In genomic region chr6:38910828-38911559, GRCm38 (mm10) we compare ENCODE assay signal across 9 mouse cellular contexts. TPM values are rescaled to one million over a fixed set of nuclear protein-coding genes. Genes with fewer than 3 reads are reported as not detected.
DNase-seq lines count a peak whose midpoint lies in the region; ATAC-seq lines count a peak whose summit lies in the region.
"Had no signal": no experiment of that assay in that cellular context is flagged by ENCODE, and none has a peak within 500 bp of the region (broad histone marks: within the 10 kb centered on the region; RNA-seq: fewer than 3 reads in every experiment).

No protein-coding gene starts in this region.

- H3K36me3 ChIP-seq in liver, embryonic 11.5 days (ENCODE audit: control insufficient read depth, insufficient read depth, low read length) = no peaks in the 10 kb centered on the region
- H3K36me3 ChIP-seq: midbrain, embryonic 12.5 days had no signal

- peak; percentile 79 for DNase-seq in R1 (ENCODE audit: low read depth, low spot score)
- peak; percentile 62 to 67 for DNase-seq in cerebellum, postnatal 14 days
- peak; percentile 87 for DNase-seq in kidney, adult 9 months
- DNase-seq in liver, embryonic 11.5 days (ENCODE audit: low spot score) = peak; percentile 73
- peak; percentile 39 for DNase-seq in ovary, postnatal 14 days (ENCODE audit: low spot score)
- DNase-seq in urinary bladder, adult 2 months (ENCODE audit: low spot score) = peak; percentile 35

- H3K4me3 ChIP-seq in liver, embryonic 11.5 days (ENCODE audit: low read depth, low read length) = no peak overlapping the region
- H3K4me3 ChIP-seq: midbrain, embryonic 12.5 days had no signal

- peak overlapping the region; percentile 21; the same call in 1 of the 2 replicates for H3K9ac ChIP-seq in liver, embryonic 11.5 days (ENCODE audit: low read depth, low read length)
- H3K9ac ChIP-seq: midbrain, embryonic 12.5 days had no signal

- H3K4me1 ChIP-seq in liver, embryonic 11.5 days (replicated peaks; ENCODE audit: control insufficient read depth, insufficient read depth, low read length) = peaks cover 50% of the 10 kb centered on the region

- 0 out of 2 replicates have a peak, but pooled peaks cover 2% of the 10 kb centered on the region for H3K27me3 ChIP-seq in liver, embryonic 11.5 days (replicated peaks; ENCODE audit: control insufficient read depth, insufficient read depth, low read length)
- H3K27me3 ChIP-seq: midbrain, embryonic 12.5 days had no signal

- H3K9me3 ChIP-seq in liver, embryonic 11.5 days (ENCODE audit: control insufficient read depth, low read length) = no peaks in the 10 kb centered on the region
- H3K9me3 ChIP-seq: midbrain, embryonic 12.5 days had no signal

- peak; percentile 83 for ATAC-seq in CD4-positive, CD25-positive, alpha-beta regulatory T cell, adult 4 months
- ATAC-seq in granulocyte monocyte progenitor cell, adult 5-6 weeks (replicated peaks; ENCODE audit: poor library complexity, severe bottlenecking) = peak; percentile 78
- peak; percentile 95 for ATAC-seq in liver, embryonic 11.5 days (replicated peaks; ENCODE audit: low FRiP score)

- H3K4me2 ChIP-seq in liver, embryonic 11.5 days = peak overlapping the region; percentile 32
- H3K4me2 ChIP-seq: midbrain, embryonic 12.5 days had no signal

- WGBS in liver, embryonic 11.5 days = 13% methylated on average over 3 of the region's 3 CpGs

- peak overlapping the region; percentile 85 for H3K27ac ChIP-seq in liver, embryonic 11.5 days (ENCODE audit: low read depth, low read length)
- H3K27ac ChIP-seq: midbrain, embryonic 12.5 days had no signal

RNA-seq across cellular contexts. Expression of gene Hipk2, which starts 35.0 kb away (rescaled TPM):
- polyA plus RNA-seq in CD4-positive, CD25-positive, alpha-beta regulatory T cell, adult 4 months (2017; shearing (Covaris generic)) = 10 to 100 TPM; 16.1 to 16.5 TPM
- total RNA-seq in granulocyte monocyte progenitor cell, adult 5-6 weeks (2014; fragmentation: Nextera tagmentation) = 51.0 and 55.5 TPM in 2 replicates
- 12.8 and 17.0 TPM in 2 replicates for total RNA-seq in granulocyte monocyte progenitor cell, adult 5-6 weeks (2017)
- polyA plus RNA-seq in liver, embryonic 11.5 days (2014; fragmentation: Nextera tagmentation; extraction: Ambion mirVana) = 21.4 and 27.4 TPM in 2 replicates
- 4.5 and 8.6 TPM in 2 replicates for polyA plus RNA-seq in urinary bladder, adult 2 months (2012; rRNA removed)

RNA-seq across cellular contexts. Expression of gene Tbxas1, which starts 35.8 kb away (rescaled TPM):
- polyA plus RNA-seq in CD4-positive, CD25-positive, alpha-beta regulatory T cell, adult 4 months (2017; shearing (Covaris generic)) = under 1 TPM in 1 of 2 experiments, not detected in 1; 0.91 TPM
- 12.4 and 26.0 TPM in 2 replicates for total RNA-seq in granulocyte monocyte progenitor cell, adult 5-6 weeks (2014; fragmentation: Nextera tagmentation)
- 15.0 and 15.4 TPM in 2 replicates for total RNA-seq in granulocyte monocyte progenitor cell, adult 5-6 weeks (2017)
- polyA plus RNA-seq in liver, embryonic 11.5 days (2014; fragmentation: Nextera tagmentation; extraction: Ambion mirVana) = 11.5 and 12.0 TPM in 2 replicates
- 5.1 and 5.2 TPM in 2 replicates for polyA plus RNA-seq in urinary bladder, adult 2 months (2012; rRNA removed)

Comparison
In these comparisons a context has a peak if more than half of its experiments do, and no peak if none do; other contexts are left out.
1. DNase-seq: peak in every context shown above with its lines; median percentile 87 in kidney, adult 9 months; 79 in R1; 73 in liver, embryonic 11.5 days; 64 in cerebellum, postnatal 14 days; 39 in ovary, postnatal 14 days; 35 in urinary bladder, adult 2 months.